Mouse (Mus musculus) layer of hippocampus, postnatal 14 days (tissue): ENCODE measurements around the gene Cep170. TPM values are rescaled to one million over a fixed set of nuclear protein-coding genes. Genes with fewer than 3 reads are reported as not detected.

Experiments used
- DNase-seq, 2 experiments: peaks; one replicate each; pipeline ENCODE4 v3.0.0; 2021 to 2022; ENCODE audit warnings: low spot score in 2 of 2, mixed read lengths in 1 of 2
- total RNA-seq, 2 experiments: library from RNA; stranded (reverse); gene quantifications; 2 replicates each; pipeline ENCODE4 v1.2.3; 2021

Cep170 gene
- total RNA-seq, 2 experiments from 2014 or later = 115 to 139 TPM

- DNase-seq = no peak
Measured at GRCm38 (mm10) chr1:176826186-176826585, 12.3 kb upstream of the Cep170 start.

- no peak for DNase-seq
Measured at GRCm38 (mm10) chr1:176825084-176825483, 11.2 kb upstream of the Cep170 start.

GRCm38 (mm10) chr1:176824611-176825010 is 10.7 kb upstream of the Cep170 start:
- no peak for DNase-seq

- no peak for DNase-seq
Measured at GRCm38 (mm10) chr1:176823889-176824288, 10.0 kb upstream of the Cep170 start.

- DNase-seq = no peak
Measured at GRCm38 (mm10) chr1:176822949-176823348, 9.1 kb upstream of the Cep170 start.

- DNase-seq = no peak
Measured at GRCm38 (mm10) chr1:176821929-176822328, 8.1 kb upstream of the Cep170 start.

- no peak for DNase-seq
Measured at GRCm38 (mm10) chr1:176818763-176819162, 4.9 kb upstream of the Cep170 start.

- DNase-seq = no peak
Measured at GRCm38 (mm10) chr1:176818147-176818546, 4.3 kb upstream of the Cep170 start.

- DNase-seq = no peak
Measured at GRCm38 (mm10) chr1:176816728-176817127, 2.9 kb upstream of the Cep170 start.

- DNase-seq = peak; percentile 93 to 98
Measured at GRCm38 (mm10) chr1:176814591-176815062, 760 bp upstream of the Cep170 start, which contains the start of gene Sdccag8. Gene Sdccag8 (plus strand): TSS chr1:176814660.

GRCm38 (mm10) chr1:176813292-176814035 is 403 bp downstream of the Cep170 start:
- peak; percentile 74 to 76 for DNase-seq

- DNase-seq = no peak
Measured at GRCm38 (mm10) chr1:176812491-176813291, 1.2 kb downstream of the Cep170 start.

- no peak for DNase-seq
Measured at GRCm38 (mm10) chr1:176811892-176812291, 2.0 kb downstream of the Cep170 start.

GRCm38 (mm10) chr1:176810161-176810560 is 3.7 kb downstream of the Cep170 start:
- no peak for DNase-seq

- peak in 1 of 2 experiments; percentile 45 for DNase-seq
Measured at GRCm38 (mm10) chr1:176800728-176801365, 13.0 kb downstream of the Cep170 start.

- no peak for DNase-seq
Measured at GRCm38 (mm10) chr1:176798673-176799072, 15.2 kb downstream of the Cep170 start.

- DNase-seq = no peak
Measured at GRCm38 (mm10) chr1:176792175-176792574, 21.7 kb downstream of the Cep170 start.

- DNase-seq = no peak
Measured at GRCm38 (mm10) chr1:176789326-176789725, 24.5 kb downstream of the Cep170 start.

GRCm38 (mm10) chr1:176774533-176774932 is 39.3 kb downstream of the Cep170 start:
- no peak for DNase-seq

GRCm38 (mm10) chr1:176762295-176762694 is 51.6 kb downstream of the Cep170 start:
- no peak for DNase-seq

GRCm38 (mm10) chr1:176760673-176761072 is 53.2 kb downstream of the Cep170 start:
- no peak for DNase-seq

- DNase-seq = no peak
Measured at GRCm38 (mm10) chr1:176755586-176755985, 58.3 kb downstream of the Cep170 start.
